Mouse (Mus musculus) limb, embryonic 14.5 days (tissue): ENCODE results near the gene Ppp1r1a. TPM values are rescaled to one million over a fixed set of nuclear protein-coding genes. Genes with fewer than 3 reads are reported as not detected.

Experiments used
- ATAC-seq: fragments of 200-750 bp; cut with Nextera tagmentation; 2 replicates; pipeline ENCODE4 v1.8.0; 2017; ENCODE audit warnings: low read depth, moderate number of reproducible peaks, moderate TSS enrichment; ENCODE audit not compliant: low FRiP score
- DNase-seq: peaks from one replicate; pipeline ENCODE4 v3.0.0-alpha.2; 2015; ENCODE audit warnings: low spot score
- H3K27ac ChIP-seq: fragments of 300-500 bp; sonication (generic); replicated peaks from 2 replicates; pipeline ENCODE4 v1.5.1; 2014; ENCODE audit warnings: low read depth, mild to moderate bottlenecking, low read length, moderate library complexity, mixed read lengths
- H3K27me3 ChIP-seq: fragments of 300-500 bp; sonication (generic); 2 replicates; pipeline ENCODE4 v1.6.1; 2014; ENCODE audit warnings: low read length, mixed read lengths; ENCODE audit not compliant: control insufficient read depth, insufficient read depth
- H3K36me3 ChIP-seq: fragments of 300-500 bp; sonication (generic); 2 replicates; pipeline ENCODE4 v1.6.1; 2014; ENCODE audit warnings: mild to moderate bottlenecking, low read length, moderate library complexity, mixed read lengths; ENCODE audit not compliant: control insufficient read depth, insufficient read depth
- H3K4me1 ChIP-seq: fragments of 300-500 bp; sonication (generic); 2 replicates; pipeline ENCODE4 v1.6.1; 2014; ENCODE audit warnings: antibody characterized with exemption, low read length, mixed read lengths; ENCODE audit not compliant: control insufficient read depth, insufficient read depth
- H3K4me2 ChIP-seq: fragments of 300-500 bp; sonication (generic); replicated peaks from 2 replicates; pipeline ENCODE4 v1.6.1; 2014; ENCODE audit warnings: low read depth, mild to moderate bottlenecking, low read length, moderate library complexity; ENCODE audit not compliant: severe bottlenecking
- H3K4me3 ChIP-seq: fragments of 300-500 bp; sonication (generic); replicated peaks from 2 replicates; pipeline ENCODE4 v1.5.1; 2014; ENCODE audit warnings: low read length
- H3K9ac ChIP-seq: fragments of 300-500 bp; sonication (generic); 2 replicates; pipeline ENCODE4 v1.6.1; 2014; ENCODE audit warnings: mild to moderate bottlenecking, low read depth, low read length, moderate library complexity; ENCODE audit not compliant: severe bottlenecking
- H3K9me3 ChIP-seq: fragments of 300-500 bp; sonication (generic); 2 replicates; pipeline ENCODE4 v1.6.1; 2016; ENCODE audit warnings: low read length; ENCODE audit not compliant: control insufficient read depth
- POLR2A ChIP-seq: fragments of 200-500 bp; IDR thresholded peaks from 2 replicates; pipeline ENCODE4 v1.8.0; 2012; ENCODE audit warnings: inconsistent platforms, mild to moderate bottlenecking, moderate library complexity, borderline replicate concordance; ENCODE audit not compliant: insufficient read depth, insufficient read length; ENCODE audit errors: extremely low read depth
- WGBS: fragments of 180-500 bp; shearing (Covaris S2); extraction: QIAGEN DNeasy Blood & Tissue Kit; methylation state at CpG from one replicate; pipeline ENCODE4 v1.1.7; 2014; 5-methylcytosine and 5-hydroxymethylcytosine counted together
- polyA plus RNA-seq, 2 experiments: library from polyadenylated mRNA; depleted of rRNA in 1 of 2; stranded (reverse) in 1 of 2; unstranded in 1 of 2; fragments of >200 nt; fragmentation: Nextera tagmentation in 1 of 2; extraction: Ambion mirVana in 1 of 2; gene quantifications; 2 replicates each; pipeline versions ENCODE4 v1.2.1 to v1.2.3; 2012 to 2014

The Ppp1r1a gene
- polyA plus RNA-seq, 2 experiments = 6.3 to 9.6 TPM

GRCm38 (mm10) chr15:103514119-103514518 is 23.7 kb downstream of the Ppp1r1a start:
- peak; percentile 87 for DNase-seq
- peak overlapping the region; percentile 1; the same call in 1 of the 2 replicates for H3K9ac ChIP-seq
- H3K4me3 ChIP-seq = peak overlapping the region; percentile 23
- under 1% methylated on average over 10 of the region's 10 CpGs for WGBS
- peak; percentile 87 for ATAC-seq
- peak; percentile 54; the same call in 1 of the 2 replicates for TF ChIP-seq POLR2A
- no peaks in the 10 kb centered on the region for H3K9me3 ChIP-seq
- peak overlapping the region; percentile 52 for H3K4me2 ChIP-seq
- H3K27ac ChIP-seq = no peak overlapping the region
- H3K36me3 ChIP-seq = no peaks in the 10 kb centered on the region
- H3K4me1 ChIP-seq = peaks cover 18% of the 10 kb centered on the region
- no peaks in the 10 kb centered on the region for H3K27me3 ChIP-seq

- Histone ChIP-seq H3K9ac (peak overlapping the region; percentile 14; the same call in 1 of the 2 replicates), H3K4me3 (peak overlapping the region; percentile 23), H3K36me3 (no peaks in the 10 kb centered on the region), H3K4me2 (peak overlapping the region; percentile 52), H3K27ac (no peak overlapping the region), H3K9me3 (no peaks in the 10 kb centered on the region), H3K4me1 (peaks cover 13% of the 10 kb centered on the region), H3K27me3 (no peaks in the 10 kb centered on the region)
- peak; percentile 17; the same call in 1 of the 2 replicates for ATAC-seq
- no peak for DNase-seq
- TF ChIP-seq POLR2A = no peak
- WGBS = 4% methylated on average over 7 of the region's 7 CpGs
Measured at GRCm38 (mm10) chr15:103513621-103514031, 24.2 kb downstream of the Ppp1r1a start.

- Histone ChIP-seq H3K36me3 (no peaks in the 10 kb centered on the region), H3K27me3 (no peaks in the 10 kb centered on the region), H3K4me2 (no peak overlapping the region), H3K4me3 (no peak overlapping the region), H3K27ac (no peak overlapping the region), H3K4me1 (peaks cover 11% of the 10 kb centered on the region), H3K9me3 (no peaks in the 10 kb centered on the region), H3K9ac (no peak overlapping the region)
- DNase-seq (no peak), ATAC-seq (no peak)
- 52% methylated on average over 1 of the region's 1 CpGs for WGBS
- no peak for TF ChIP-seq POLR2A
Measured at GRCm38 (mm10) chr15:103511652-103512051, 26.2 kb downstream of the Ppp1r1a start.

- TF ChIP-seq POLR2A = no peak
- WGBS = 58% methylated on average over 3 of the region's 3 CpGs
- no peak overlapping the region for H3K27ac ChIP-seq
- no peak overlapping the region for H3K4me2 ChIP-seq
- ATAC-seq = no peak
- H3K4me3 ChIP-seq = no peak overlapping the region
- no peak for DNase-seq
- peaks cover 8% of the 10 kb centered on the region for H3K27me3 ChIP-seq
- no peak overlapping the region for H3K9ac ChIP-seq
- no peaks in the 10 kb centered on the region for H3K36me3 ChIP-seq
- no peaks in the 10 kb centered on the region for H3K9me3 ChIP-seq
- peaks cover 10% of the 10 kb centered on the region for H3K4me1 ChIP-seq
Measured at GRCm38 (mm10) chr15:103509317-103509716, 28.5 kb downstream of the Ppp1r1a start.

GRCm38 (mm10) chr15:103503660-103504059 is 34.1 kb downstream of the Ppp1r1a start:
- Histone ChIP-seq H3K27ac (no peak overlapping the region), H3K4me2 (peak overlapping the region; percentile 92), H3K36me3 (no peaks in the 10 kb centered on the region), H3K27me3 (peaks cover 16% of the 10 kb centered on the region), H3K9ac (peak overlapping the region; percentile 58; the same call in 1 of the 2 replicates), H3K4me1 (peaks cover 5% of the 10 kb centered on the region; the same call in 1 of the 2 replicates), H3K9me3 (no peaks in the 10 kb centered on the region), H3K4me3 (peak overlapping the region; percentile 55)
- WGBS = 46% methylated on average over 12 of the region's 12 CpGs
- DNase-seq = no peak
- TF ChIP-seq POLR2A = no peak
- no peak for ATAC-seq
